Mouse (Mus musculus) left cerebral cortex, postnatal 10 days (tissue): ENCODE results near the gene Vsir. TPM values are rescaled to one million over a fixed set of nuclear protein-coding genes. Genes with fewer than 3 reads are reported as not detected.

Source experiments
- DNase-seq, 2 experiments: peaks; one replicate each; pipeline ENCODE4 v3.0.0; 2021 to 2022; ENCODE audit warnings: low spot score in 2 of 2, mixed read lengths in 1 of 2; ENCODE audit errors: extremely low spot score in 1 of 2
- intact Hi-C: fragments of 180-260 bp; cut with DNase I; formaldehyde crosslinking; loops from one replicate; pipeline ENCODE4 v1.15.1; 2025
- total RNA-seq, 2 experiments: library from RNA; stranded (reverse); gene quantifications; 2 replicates each; pipeline ENCODE4 v1.2.3; 2021

The Vsir gene
- total RNA-seq, 2 experiments from 2014 or later: 18.8 to 20.7 TPM

DNA sequence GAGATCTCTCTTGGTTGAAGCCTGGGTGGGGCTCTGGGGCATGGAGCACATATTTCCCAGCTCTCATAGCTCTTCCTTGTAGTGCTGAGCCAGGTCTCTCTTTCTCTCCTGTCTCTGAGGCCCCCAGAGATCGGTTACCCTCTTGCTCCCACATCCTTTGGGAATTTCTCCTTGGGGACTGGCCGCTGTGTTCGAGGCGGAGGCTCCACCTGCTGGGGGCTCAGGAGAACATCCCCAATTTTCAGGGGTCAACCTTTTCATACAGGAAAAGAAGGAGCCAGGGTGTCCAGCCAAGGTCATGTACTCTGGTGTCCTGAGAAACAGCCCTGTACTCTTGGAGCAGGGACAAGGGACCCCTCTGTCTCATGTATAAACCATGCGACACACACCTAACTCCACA is 65.1 kb downstream of the Vsir start:
- no peak for DNase-seq
- intact Hi-C loops: loop anchor here (1.0 kb wide), 1 partner anchor 106 kb away; no protein-coding TSS in a partner anchor

DNA sequence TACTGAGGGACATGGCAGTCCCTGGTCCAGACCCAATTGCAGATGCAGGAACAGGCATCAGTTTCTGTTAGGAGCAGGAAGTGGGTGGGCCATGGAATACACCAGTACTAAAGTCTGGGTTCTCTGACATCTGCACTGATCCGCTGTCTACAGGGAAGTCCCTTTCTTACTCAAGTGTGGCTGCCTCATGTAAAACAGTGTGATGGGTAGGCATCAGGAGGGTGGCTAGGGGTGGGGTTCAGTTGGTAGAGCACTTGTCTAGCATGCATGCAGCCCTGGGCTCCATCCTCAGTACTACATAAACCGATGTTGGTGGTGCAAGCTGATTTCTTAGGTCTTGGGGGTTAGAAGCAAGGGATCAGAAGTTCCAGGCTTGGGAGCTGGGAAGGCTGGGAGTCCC is 67.1 kb downstream of the Vsir start:
- intact Hi-C loops: no loop called here
- no peak for DNase-seq

DNA sequence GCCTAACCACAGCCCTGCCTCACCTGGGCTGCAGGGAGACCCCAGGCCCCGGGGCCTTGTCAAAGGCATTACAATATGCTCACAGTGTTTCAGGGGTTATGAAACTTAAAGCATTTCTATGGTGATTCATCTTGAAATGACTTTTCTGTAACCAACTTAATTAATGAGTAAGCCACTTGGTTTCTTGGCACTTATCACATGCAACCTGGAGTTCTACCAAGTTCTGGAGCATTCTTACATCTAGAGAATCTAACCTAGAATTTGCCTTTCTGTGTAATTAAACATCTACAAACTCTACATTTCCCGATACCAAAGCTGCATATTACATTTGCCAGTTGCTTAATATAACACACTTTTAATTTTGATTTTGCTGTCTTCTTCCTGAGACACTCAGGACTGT is 70.4 kb downstream of the Vsir start:
- intact Hi-C loops: loop anchor here (5.0 kb wide), 1 partner anchor 280 kb away; the partner anchor contains the start of gene Cdh23

DNA sequence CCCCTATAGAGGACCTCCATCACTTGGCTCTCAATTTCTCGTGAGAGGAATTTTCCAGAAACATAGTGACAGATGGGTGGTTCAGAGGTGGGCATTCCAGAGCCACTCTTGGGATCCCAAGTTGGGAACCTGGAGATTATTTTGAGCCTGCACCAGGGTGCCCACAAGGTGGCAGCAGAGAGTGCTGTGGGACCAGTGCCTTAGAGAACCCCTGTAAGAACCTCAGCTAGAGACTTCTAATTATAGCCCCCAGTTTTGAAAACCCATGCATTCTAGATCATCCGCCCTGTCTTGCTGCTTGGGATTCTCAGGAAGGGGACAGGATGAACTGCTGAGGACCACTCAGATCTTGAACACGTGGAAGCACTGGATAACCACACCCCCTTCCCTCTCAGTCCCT is 71.5 kb downstream of the Vsir start:
- intact Hi-C loops: loop anchor here (5.0 kb wide), 1 partner anchor 279 kb away; the partner anchor contains the start of gene Cdh23
- DNase-seq: peak; percentile 54 to 74

More for the DNA sequence above, 70.4 kb downstream of the Vsir start:
- DNase-seq: no peak

DNA sequence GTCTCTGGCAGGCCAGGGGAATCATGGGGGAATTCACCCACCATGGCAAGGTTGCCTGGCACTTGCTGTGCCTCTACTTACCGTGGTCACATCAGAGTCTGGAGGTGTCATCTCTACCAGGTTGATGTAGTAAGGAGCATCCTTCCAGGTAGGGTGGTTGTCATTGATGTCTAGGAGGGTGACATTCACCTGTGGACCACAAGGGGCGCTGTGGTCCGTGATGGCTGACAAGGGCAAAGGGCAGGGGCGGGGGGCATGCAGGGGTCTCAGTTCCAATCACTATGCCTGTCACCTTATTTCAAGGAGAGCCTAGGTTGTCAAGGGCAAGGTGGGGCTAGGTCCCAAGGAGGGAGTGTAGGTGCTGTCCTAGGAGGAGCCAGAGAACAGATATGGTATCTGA is 73.0 kb downstream of the Vsir start:
- intact Hi-C loops: loop anchor here (5.0 kb wide), 1 partner anchor 278 kb away; the partner anchor contains the start of gene Cdh23
- DNase-seq: no peak

Other genes with a start within 250 kb of the Vsir start
- gene Spock2, start 240.6 kb upstream of the Vsir start, total RNA-seq: 100 to 1,000 TPM; 484 to 496 TPM
- gene Chst3, start 127.6 kb upstream of the Vsir start, total RNA-seq: 1 to 10 TPM; 1.6 to 1.8 TPM
- 1,000 to 10,000 TPM; 1,196 to 1,248 TPM for gene Psap, start 69.2 kb upstream of the Vsir start, total RNA-seq
- gene Gm17455, start 52.9 kb downstream of the Vsir start, total RNA-seq: 1 to 10 TPM; 1.4 to 2.1 TPM